Mouse (Mus musculus): ENCODE results near the gene Tas2r103. TPM values are rescaled to one million over a fixed set of nuclear protein-coding genes. Genes with fewer than 3 reads are reported as not detected.

The Tas2r103 gene
- not detected in 2 replicates for total RNA-seq (2021)
- long read RNA-seq, result 0 reads

DNA sequence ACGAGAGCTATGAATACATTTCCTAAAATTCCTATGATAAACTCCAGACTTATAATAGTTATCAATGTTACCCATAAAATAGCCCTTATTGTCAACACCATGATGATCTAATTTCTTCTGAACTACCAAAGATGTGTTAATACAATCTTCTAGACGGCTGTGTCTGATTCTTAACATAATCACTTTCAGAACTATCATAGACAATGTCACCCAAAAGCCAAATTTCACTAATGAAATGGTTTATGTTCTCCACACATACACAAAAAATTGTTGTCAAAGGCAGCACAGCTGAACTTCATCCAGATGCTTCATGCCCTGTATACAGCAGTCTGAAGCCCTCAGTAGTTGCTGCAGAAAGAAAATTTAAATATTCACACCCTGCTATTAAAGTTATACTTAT lies at the start of gene Tas2r103:
Tas2r103 (minus strand) TSS at position 101 of the 400 bp plus-strand sequence.
- DNase-seq, result no peak

DNA sequence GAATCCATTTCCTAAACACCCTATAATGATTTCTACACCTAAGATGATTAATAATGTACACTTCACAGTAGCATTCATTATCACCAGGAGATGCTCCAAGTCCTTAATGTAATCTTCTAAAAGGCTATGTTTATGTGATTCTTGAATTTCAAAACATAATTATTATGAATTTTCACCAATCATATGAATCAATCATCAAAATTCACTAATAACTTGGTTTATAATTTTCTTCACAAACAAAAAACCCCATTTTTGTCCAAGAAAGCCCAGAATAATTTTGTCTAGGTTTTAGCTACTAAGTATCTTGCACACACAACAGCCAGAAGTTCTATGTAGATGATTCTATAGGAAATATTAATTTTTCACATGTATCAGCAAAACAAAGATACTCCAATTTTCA lies 18.8 kb upstream of the Tas2r103 start, which contains the start of gene Tas2r140:
Tas2r140 (minus strand) TSS at position 101 of the 400 bp plus-strand sequence.
- no peak for DNase-seq

Other genes with a start within 250 kb of the Tas2r103 start
- gene Tas2r117, start 234.3 kb downstream of the Tas2r103 start, total RNA-seq (2021), result not detected in 2 replicates
- gene Tas2r123, start 190.0 kb downstream of the Tas2r103 start, total RNA-seq (2021), result not detected in 2 replicates
- not detected in 2 replicates for gene Tas2r116, start 181.7 kb downstream of the Tas2r103 start, total RNA-seq (2021)
- not detected in 2 replicates for gene Tas2r110, start 169.1 kb downstream of the Tas2r103 start, total RNA-seq (2021)
- not detected in 2 replicates for gene Tas2r113, start 144.1 kb downstream of the Tas2r103 start, total RNA-seq (2021)
- not detected in 2 replicates for gene Tas2r125, start 127.5 kb downstream of the Tas2r103 start, total RNA-seq (2021)
- gene Tas2r129, start 86.0 kb downstream of the Tas2r103 start, total RNA-seq (2021), result not detected in 2 replicates
- not detected in 2 replicates for gene Tas2r131, start 79.2 kb downstream of the Tas2r103 start, total RNA-seq (2021)
- gene Tas2r109, start 56.1 kb downstream of the Tas2r103 start, total RNA-seq (2021), result not detected in 2 replicates
- not detected in 2 replicates for gene Tas2r140, start 18.7 kb upstream of the Tas2r103 start, total RNA-seq (2021)
- gene Smim10l1, start 67.8 kb upstream of the Tas2r103 start, total RNA-seq (2021), result 96.7 and 115 TPM in 2 replicates

Data from adrenal gland, postnatal 25 days (tissue).